Mouse (Mus musculus) adrenal gland, postnatal 10 days (tissue): ENCODE measurements around the gene Vamp2. TPM values are rescaled to one million over a fixed set of nuclear protein-coding genes. Genes with fewer than 3 reads are reported as not detected.

Experiments
- DNase-seq: peaks from one replicate; pipeline ENCODE4 v3.0.0; 2021; ENCODE audit warnings: mixed read lengths
- total RNA-seq, 2 experiments: library from RNA; stranded (reverse); gene quantifications; 2 replicates each; pipeline ENCODE4 v1.2.3; 2021

Vamp2 gene
- total RNA-seq, 2 experiments from 2014 or later = 104 to 143 TPM

DNA sequence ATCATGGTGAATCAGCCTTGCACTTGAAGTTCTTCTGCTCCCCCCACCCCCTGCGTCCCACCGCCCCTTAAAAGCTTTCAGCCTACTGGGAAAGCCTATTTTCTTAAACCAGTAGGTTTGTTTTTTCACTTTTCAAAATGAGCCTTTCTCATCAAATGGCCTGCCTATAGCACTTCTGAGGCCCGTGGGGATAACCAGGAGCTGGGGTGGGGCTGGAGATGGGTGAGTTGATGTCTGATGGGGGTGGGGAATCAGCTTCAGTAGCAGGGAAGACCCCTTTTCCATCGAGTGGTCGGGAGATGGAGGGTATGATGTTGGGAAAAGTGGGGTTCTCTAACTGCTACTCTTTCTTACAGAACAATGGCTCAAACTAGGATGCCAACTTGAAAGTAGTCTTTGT is 28.6 kb downstream of the Vamp2 start:
- DNase-seq = no peak

GRCm38 (mm10) chr11:69117737-69118695 is 29.7 kb downstream of the Vamp2 start:
- peak; percentile 74 for DNase-seq

DNA sequence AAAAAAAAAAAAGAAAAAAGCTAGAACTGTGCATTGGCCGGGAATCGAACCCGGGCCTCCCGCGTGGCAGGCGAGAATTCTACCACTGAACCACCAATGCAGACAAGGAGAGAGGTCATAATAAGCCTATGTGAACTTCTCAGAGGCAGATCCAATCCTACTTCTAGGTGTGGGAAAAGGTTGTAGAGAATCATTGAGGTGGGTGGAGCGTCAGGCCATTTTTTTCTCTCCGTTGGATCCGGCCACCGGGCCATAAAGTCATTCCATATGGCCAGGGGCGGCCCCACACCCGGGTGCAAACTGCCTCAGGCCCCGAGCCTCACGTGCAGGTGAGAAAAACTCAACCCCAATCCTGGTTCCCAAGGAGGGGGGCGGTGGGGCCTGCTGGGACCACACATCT is 30.5 kb downstream of the Vamp2 start:
- DNase-seq = peak; percentile 93

GRCm38 (mm10) chr11:69119446-69120155 is 31.3 kb downstream of the Vamp2 start:
- DNase-seq = no peak

DNA sequence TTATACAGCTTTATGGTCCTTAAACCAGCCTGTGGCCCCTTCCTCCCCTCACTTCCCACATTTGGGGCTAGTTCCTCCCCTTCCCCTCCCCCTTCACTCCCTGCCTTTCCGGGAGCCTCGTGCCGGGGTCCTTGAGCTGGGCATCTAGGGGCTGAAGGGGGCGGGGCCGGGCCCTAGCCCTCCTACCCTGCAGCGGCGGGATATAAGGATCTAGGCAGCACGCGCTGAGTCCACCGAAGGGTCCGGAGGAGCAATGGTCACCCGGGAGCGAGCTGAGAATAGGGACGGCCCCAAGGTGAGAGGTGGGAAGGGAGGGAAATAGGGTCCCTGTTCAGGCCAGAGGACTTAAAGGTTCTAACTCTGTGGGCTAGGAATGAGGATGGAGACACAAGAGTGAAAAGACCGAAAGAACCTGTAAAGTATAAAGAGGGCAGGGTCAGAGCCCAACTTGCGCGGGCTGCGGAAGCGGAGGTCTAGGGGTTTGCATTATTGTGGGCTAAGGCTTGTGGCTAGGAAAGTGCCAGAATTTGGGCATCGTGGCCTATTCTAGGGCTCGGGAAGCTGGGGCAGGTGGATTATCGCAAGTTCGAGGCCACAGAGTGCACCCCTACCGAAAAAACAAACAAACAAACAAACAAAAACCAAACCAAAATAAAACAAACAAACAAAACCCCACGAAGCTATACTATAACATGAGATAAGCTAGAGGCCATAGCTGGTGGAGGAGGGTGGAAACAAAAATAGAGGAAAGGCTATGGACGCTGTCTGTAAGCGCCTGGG is 32.1 kb downstream of the Vamp2 start, which contains the start of gene Hes7:
Gene Hes7 (plus strand): TSS at position 184 of the 780 bp plus-strand sequence.
- peak; percentile 33 for DNase-seq

DNA sequence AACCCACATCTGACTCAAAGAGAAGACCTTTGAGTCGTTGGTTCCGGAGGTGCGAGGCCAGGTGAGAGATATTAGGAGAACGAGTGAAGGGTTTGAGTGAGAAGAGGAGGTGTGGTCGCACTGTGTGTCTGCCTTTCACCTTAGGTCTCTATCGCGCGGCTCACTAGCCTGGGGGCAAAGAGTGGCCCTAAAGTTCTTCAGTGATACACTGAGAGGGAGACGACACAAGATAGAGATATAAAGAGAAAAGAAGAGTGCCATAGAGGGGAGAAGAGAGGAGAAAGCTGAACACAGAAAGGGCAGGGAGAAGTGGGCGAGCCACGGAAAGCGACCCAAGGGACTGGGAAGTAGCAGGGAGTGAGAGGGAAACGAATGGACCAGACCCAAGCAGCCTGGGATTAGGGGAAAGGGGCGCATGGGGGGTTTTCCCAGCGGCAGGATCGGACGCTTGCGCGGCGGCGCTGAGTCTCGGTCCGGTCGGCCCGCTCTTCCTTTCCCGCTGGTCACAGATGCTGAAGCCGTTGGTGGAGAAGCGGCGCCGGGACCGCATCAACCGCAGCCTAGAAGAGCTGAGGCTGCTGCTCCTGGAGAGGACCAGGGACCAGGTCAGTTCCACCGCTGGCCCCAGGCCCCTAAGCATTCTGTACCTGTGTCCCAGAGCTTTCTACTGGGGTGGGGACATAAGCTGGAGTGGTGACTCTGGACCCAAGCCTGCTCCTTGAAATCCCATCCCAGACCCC is 32.9 kb downstream of the Vamp2 start:
- DNase-seq = peak; percentile 61

GRCm38 (mm10) chr11:69121741-69122335 is 33.5 kb downstream of the Vamp2 start:
- no peak for DNase-seq

GRCm38 (mm10) chr11:69122336-69122951 is 34.2 kb downstream of the Vamp2 start, which contains the start of gene 9130213A22Rik:
Gene 9130213A22Rik (minus strand): TSS chr11:69122589.
- DNase-seq = peak; percentile 92

DNA sequence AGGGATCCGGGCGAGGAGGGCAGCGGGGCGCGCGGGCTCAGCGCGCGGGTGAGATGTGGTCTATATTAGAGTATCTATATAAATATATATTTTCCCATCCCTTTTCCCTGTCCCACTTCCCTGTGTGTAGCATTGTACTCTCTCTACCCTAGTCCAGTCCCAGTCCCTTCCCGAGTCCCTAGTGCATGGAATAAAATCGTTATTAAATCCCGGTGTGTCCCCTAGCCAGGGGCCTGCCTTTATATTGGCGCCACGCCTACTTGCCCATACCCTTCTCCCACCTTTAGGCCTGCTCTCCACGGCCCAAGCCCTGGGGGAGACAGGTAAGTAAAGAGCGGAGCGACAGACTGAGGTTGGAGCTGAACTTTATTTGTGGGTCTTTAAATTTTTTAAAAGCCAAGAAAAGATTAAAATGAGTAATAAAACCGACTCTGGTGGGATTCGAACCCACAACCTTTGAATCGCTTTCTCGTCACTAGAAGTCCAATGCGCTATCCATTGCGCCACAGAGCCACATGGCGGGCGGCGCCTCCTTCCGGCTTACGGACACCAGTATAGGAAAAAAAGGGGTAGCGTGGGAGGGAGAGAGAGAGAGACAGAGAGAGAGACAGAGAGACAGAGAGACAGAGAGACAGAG is 34.9 kb downstream of the Vamp2 start:
- DNase-seq = peak; percentile 93

DNA sequence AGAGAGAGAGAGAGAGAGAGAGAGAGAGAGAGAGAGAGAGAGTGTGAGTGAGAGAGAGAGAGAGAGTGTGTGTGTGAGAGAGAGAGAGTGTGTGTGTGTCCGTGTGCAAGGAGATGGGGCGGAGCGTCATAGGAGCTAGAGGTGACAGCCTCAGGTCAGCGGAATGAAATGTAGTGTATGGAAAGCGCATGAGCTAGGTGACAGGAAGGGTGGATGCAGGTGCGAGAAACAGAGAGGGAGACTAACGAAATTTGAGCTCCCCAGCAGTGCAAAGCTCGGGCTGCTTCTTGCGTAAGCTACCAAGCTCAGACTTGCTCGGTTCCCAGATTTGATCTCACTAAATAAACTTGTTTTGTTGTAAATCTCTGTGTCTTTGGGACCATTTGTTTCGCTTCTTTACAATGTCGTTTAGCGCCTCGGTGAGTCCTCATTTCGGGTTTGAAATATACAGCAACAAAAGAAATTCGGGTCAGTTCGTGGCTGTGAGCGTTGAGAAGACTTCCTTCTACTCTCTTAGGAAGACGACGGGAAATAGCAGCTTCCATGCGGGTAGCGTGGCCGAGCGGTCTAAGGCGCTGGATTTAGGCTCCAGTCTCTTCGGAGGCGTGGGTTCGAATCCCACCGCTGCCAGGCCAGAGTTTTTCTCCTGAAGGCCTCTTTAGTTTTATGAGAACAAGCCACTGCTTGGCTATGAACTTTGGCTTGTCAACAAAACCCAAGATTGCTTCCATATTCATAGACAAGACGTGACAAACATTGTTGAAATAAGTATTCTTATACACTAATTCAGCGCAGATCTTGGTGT is 35.6 kb downstream of the Vamp2 start:
- DNase-seq = peak; percentile 92

- peak; percentile 80 for DNase-seq
Measured at GRCm38 (mm10) chr11:69124498-69124847, 36.2 kb downstream of the Vamp2 start.

- peak; percentile 84 for DNase-seq
Measured at GRCm38 (mm10) chr11:69125041-69125851, 37.0 kb downstream of the Vamp2 start.

DNA sequence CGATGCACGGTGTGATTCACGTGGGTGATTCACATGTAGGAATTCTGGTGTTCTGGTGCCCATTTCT is 37.4 kb downstream of the Vamp2 start, which contains the start of gene Aloxe3:
Gene Aloxe3 (plus strand): TSS at position 45 of the 67 bp plus-strand sequence.
- no peak for DNase-seq

DNA sequence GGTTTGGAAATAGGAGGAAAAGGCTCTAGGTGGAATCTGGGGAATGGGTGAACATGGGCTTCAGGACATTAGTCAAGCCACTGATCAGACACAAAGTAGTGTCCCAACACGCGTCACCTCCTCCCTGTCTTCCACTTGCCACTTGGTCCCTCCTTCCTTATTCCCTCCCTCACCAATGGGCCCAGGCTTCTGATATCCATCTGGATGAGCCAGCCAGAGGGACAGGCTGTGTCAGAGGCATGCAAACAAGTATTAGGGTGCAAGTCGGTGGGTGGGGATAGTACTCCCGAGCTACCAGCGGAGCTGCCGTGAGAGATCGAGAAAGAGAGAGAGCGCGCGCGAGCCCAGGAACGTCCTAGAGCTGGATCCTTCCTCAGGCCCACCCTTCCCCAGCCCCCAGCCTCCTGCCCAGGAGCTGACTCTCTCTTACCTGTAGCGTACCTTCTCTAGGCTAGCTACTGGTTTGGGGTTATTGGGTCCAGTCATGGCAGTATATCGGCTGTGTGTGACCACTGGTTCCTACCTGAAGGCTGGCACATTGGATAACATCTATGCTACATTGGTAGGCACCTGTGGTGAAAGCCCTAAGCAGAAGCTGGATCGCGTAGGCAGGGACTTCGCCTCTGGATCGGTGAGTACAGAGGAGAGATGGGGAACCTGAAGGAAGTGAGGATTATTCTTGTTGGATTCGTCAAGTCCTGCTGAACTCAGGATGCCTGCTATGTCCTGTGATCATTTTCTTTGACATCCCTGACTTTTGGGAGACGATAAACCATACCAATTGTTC is 37.8 kb downstream of the Vamp2 start:
- peak; percentile 31 for DNase-seq

- DNase-seq = no peak
Measured at GRCm38 (mm10) chr11:69126706-69127095, 38.4 kb downstream of the Vamp2 start.

GRCm38 (mm10) chr11:69128426-69129122 is 40.3 kb downstream of the Vamp2 start:
- no peak for DNase-seq

GRCm38 (mm10) chr11:69133566-69133922 is 45.3 kb downstream of the Vamp2 start:
- DNase-seq = no peak
